Mouse (Mus musculus) heart, embryonic 15.5 days (tissue): ENCODE data around the gene Bcat2. TPM values are rescaled to one million over a fixed set of nuclear protein-coding genes. Genes with fewer than 3 reads are reported as not detected.

Experiments used
- ATAC-seq: fragments of 200-750 bp; cut with Nextera tagmentation; replicated peaks from 2 replicates; pipeline ENCODE4 v1.8.0; 2017; ENCODE audit warnings: low read depth, moderate TSS enrichment; ENCODE audit not compliant: insufficient number of reproducible peaks, insufficient read depth, low FRiP score
- H3K27ac ChIP-seq: fragments of 300-500 bp; sonication (generic); 2 replicates; pipeline ENCODE4 v1.5.1; 2015; ENCODE audit warnings: mild to moderate bottlenecking, inconsistent platforms
- H3K27me3 ChIP-seq: fragments of 300-500 bp; sonication (generic); 2 replicates; pipeline ENCODE4 v1.6.1; 2015; ENCODE audit warnings: inconsistent platforms
- H3K36me3 ChIP-seq: fragments of 300-500 bp; sonication (generic); 2 replicates; pipeline ENCODE4 v1.6.1; 2015; ENCODE audit warnings: mild to moderate bottlenecking, inconsistent platforms
- H3K4me1 ChIP-seq: fragments of 300-500 bp; sonication (generic); replicated peaks from 2 replicates; pipeline ENCODE4 v1.6.1; 2015; ENCODE audit warnings: inconsistent platforms
- H3K4me2 ChIP-seq: fragments of 300-500 bp; sonication (generic); 2 replicates; pipeline ENCODE4 v1.6.1; 2015; ENCODE audit warnings: inconsistent platforms, mild to moderate bottlenecking, moderate library complexity
- H3K4me3 ChIP-seq: fragments of 300-500 bp; sonication (generic); 2 replicates; pipeline ENCODE4 v1.5.1; 2015; ENCODE audit warnings: mild to moderate bottlenecking, inconsistent platforms
- H3K9ac ChIP-seq: fragments of 300-500 bp; sonication (generic); 2 replicates; pipeline ENCODE4 v1.6.1; 2015; ENCODE audit warnings: mild to moderate bottlenecking, inconsistent platforms
- H3K9me3 ChIP-seq: fragments of 300-500 bp; sonication (generic); replicated peaks from 2 replicates; pipeline ENCODE4 v1.6.1; 2016; ENCODE audit warnings: inconsistent platforms
- WGBS: fragments of 180-500 bp; shearing (Covaris S2); methylation state at CpG from one replicate; pipeline ENCODE4 v1.1.7; 2015; ENCODE audit warnings: mixed read lengths; 5-methylcytosine and 5-hydroxymethylcytosine counted together
- polyA plus RNA-seq: library from polyadenylated mRNA; unstranded; fragments of >200 nt; fragmentation: Nextera tagmentation; extraction: Ambion mirVana; gene quantifications from 2 replicates; pipeline ENCODE4 v1.2.1, GENCODE M21; 2015

Gene Bcat2
- polyA plus RNA-seq, 1 experiment from 2014 or later, result 79.4 TPM

GRCm38 (mm10) chr7:45591880-45592279 is 21.9 kb downstream of the Bcat2 start:
- Histone ChIP-seq H3K4me2 (no peak overlapping the region), H3K27ac (no peak overlapping the region), H3K4me1 (peaks cover 3% of the 10 kb centered on the region), H3K36me3 (0 out of 2 replicates have a peak, but pooled peaks cover 4% of the 10 kb centered on the region), H3K9ac (no peak overlapping the region), H3K27me3 (no peaks in the 10 kb centered on the region), H3K9me3 (no peaks in the 10 kb centered on the region), H3K4me3 (no peak overlapping the region)
- no peak for ATAC-seq
- 71% methylated on average over 7 of the region's 7 CpGs for WGBS

- Histone ChIP-seq H3K9ac (no peak overlapping the region), H3K4me1 (peaks cover 3% of the 10 kb centered on the region), H3K9me3 (no peaks in the 10 kb centered on the region), H3K27me3 (no peaks in the 10 kb centered on the region), H3K4me2 (no peak overlapping the region), H3K27ac (no peak overlapping the region), H3K36me3 (no peaks in the 10 kb centered on the region), H3K4me3 (no peak overlapping the region)
- no peak for ATAC-seq
- 16% methylated on average over 10 of the region's 10 CpGs for WGBS
These were observed 23.3 kb downstream of the Bcat2 start for GRCm38 (mm10) chr7:45593118-45593815.

GRCm38 (mm10) chr7:45595176-45595575 is 25.2 kb downstream of the Bcat2 start:
- Histone ChIP-seq H3K9me3 (no peaks in the 10 kb centered on the region), H3K4me2 (no peak overlapping the region), H3K27me3 (no peaks in the 10 kb centered on the region), H3K4me1 (peaks cover 5% of the 10 kb centered on the region), H3K4me3 (no peak overlapping the region), H3K36me3 (no peaks in the 10 kb centered on the region), H3K27ac (no peak overlapping the region), H3K9ac (no peak overlapping the region)
- 79% methylated on average over 4 of the region's 4 CpGs for WGBS
- no peak for ATAC-seq

DNA sequence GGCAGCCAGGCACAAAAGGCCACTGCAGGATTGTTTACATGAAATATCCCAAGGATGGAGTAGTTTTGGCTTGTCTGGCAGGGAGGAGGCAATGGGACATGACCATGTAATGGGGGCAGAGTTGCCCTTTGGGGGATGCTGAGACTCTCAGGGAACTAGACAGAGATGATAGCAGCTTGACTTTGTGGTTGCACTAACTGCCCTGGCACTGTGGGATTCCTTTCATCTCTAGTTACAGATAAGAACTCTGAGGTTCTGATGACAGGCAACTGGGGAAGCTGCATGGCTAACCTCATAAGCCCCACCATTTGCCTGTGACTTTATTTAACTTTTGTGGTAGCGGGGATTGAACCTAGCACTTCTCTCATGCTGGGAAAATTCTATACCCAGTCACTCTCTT is 26.2 kb downstream of the Bcat2 start:
- H3K4me1 ChIP-seq, result peaks cover 5% of the 10 kb centered on the region
- H3K4me2 ChIP-seq, result no peak overlapping the region
- no peaks in the 10 kb centered on the region for H3K36me3 ChIP-seq
- no peaks in the 10 kb centered on the region for H3K27me3 ChIP-seq
- no peak overlapping the region for H3K27ac ChIP-seq
- H3K4me3 ChIP-seq, result no peak overlapping the region
- 48% methylated on average over 1 of the region's 1 CpGs for WGBS
- no peaks in the 10 kb centered on the region for H3K9me3 ChIP-seq
- no peak overlapping the region for H3K9ac ChIP-seq
- no peak for ATAC-seq

DNA sequence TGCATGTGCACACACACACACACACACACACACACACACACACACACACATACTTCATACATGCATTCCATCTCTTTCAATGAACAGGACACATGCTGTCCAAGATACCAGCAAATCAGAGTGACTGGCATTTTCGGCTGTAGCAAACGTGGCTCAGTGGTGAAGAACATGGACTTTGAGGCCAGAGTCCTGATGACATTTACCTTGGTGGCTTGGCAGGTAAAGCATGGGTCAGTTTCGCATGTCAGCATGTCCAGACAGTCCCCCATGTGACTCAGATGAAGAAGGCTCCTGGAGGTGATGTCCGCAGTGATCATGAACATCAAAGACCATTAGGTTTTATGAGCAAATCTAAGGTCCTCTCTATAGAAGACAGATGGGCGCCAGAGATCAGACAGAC is 27.1 kb downstream of the Bcat2 start:
- WGBS, result 83% methylated on average over 5 of the region's 5 CpGs
- ATAC-seq, result no peak

DNA sequence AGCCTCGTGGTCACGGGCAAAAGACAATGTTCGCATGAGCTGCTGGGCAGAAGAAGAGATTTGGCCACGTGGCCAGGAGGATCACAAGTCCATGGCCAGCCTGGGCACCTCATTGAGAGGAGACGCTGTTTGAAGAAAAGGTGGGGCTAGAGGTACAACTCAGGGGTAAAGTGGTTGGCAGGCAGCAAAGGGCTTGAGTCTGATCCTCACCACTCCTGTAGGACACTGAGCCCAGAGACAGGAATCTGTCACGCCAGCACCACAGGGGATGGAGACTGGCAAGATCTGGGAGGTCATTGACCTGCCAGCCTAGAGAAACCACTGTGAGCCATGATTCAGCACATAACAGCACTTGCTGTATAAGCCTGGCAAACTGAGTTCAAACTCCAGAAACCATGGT is 27.6 kb downstream of the Bcat2 start:
- Histone ChIP-seq H3K27ac (no peak overlapping the region), H3K9ac (no peak overlapping the region), H3K36me3 (no peaks in the 10 kb centered on the region), H3K4me2 (no peak overlapping the region), H3K9me3 (no peaks in the 10 kb centered on the region), H3K4me1 (peaks cover 5% of the 10 kb centered on the region), H3K4me3 (no peak overlapping the region), H3K27me3 (no peaks in the 10 kb centered on the region)
- 89% methylated on average over 6 of the region's 6 CpGs for WGBS
- ATAC-seq, result no peak

More for the DNA sequence above, 27.1 kb downstream of the Bcat2 start:
- Histone ChIP-seq H3K36me3 (no peaks in the 10 kb centered on the region), H3K4me3 (no peak overlapping the region), H3K4me2 (no peak overlapping the region), H3K27me3 (no peaks in the 10 kb centered on the region), H3K4me1 (peaks cover 5% of the 10 kb centered on the region), H3K9me3 (no peaks in the 10 kb centered on the region), H3K9ac (no peak overlapping the region), H3K27ac (no peak overlapping the region)

DNA sequence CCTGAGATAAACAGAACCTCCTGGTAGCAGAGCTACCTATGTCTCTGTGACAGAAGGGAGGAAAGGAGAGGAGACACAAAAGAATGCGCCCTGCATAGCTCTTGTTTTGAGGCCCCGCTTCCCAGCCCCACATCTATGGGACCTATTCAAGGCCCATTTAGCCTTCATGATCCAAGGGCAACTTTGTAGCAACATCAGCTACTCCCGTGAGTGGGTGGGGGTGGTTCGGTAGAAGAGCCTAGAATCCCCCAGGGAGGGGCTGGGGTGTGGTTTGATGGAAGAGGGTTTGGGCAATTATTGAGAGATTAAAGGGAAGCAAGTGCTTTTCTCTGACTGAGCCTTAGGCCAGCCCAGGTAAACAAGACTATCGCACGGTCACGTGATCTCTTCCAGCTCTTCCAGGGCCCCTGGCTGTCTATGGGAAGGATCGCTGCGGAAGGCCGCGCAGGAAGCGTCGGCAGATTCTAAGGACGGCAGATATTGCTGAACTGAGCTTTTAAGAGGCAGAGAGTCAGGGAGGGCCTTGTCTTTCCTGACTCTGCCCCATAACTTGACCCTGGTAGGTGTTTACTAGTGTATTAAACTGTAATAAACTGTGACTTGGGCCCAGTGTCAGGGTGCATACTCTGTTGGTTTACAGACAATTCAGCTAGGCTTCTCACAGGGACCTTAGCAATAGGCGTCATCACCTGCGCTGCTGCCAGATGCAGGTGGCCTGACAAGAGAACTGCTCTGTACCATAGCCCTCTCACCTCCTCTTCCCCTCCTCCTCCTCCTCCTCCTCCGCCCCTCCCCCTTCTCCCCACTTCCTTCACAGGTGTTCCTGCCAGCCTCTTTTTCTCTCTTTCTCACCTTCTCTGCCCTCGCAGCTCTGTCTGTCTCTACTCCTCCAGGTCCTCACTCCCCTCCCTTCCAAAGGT is 29.3 kb downstream of the Bcat2 start:
- no peaks in the 10 kb centered on the region for H3K9me3 ChIP-seq
- H3K4me2 ChIP-seq, result no peak overlapping the region
- no peaks in the 10 kb centered on the region for H3K36me3 ChIP-seq
- H3K4me3 ChIP-seq, result no peak overlapping the region
- H3K27ac ChIP-seq, result no peak overlapping the region
- ATAC-seq, result no peak
- H3K4me1 ChIP-seq, result peaks cover 5% of the 10 kb centered on the region
- no peaks in the 10 kb centered on the region for H3K27me3 ChIP-seq
- 37% methylated on average over 18 of the region's 18 CpGs for WGBS
- H3K9ac ChIP-seq, result 0 out of 2 replicates have a peak overlapping the region, but pooled peaks have one; percentile 5

DNA sequence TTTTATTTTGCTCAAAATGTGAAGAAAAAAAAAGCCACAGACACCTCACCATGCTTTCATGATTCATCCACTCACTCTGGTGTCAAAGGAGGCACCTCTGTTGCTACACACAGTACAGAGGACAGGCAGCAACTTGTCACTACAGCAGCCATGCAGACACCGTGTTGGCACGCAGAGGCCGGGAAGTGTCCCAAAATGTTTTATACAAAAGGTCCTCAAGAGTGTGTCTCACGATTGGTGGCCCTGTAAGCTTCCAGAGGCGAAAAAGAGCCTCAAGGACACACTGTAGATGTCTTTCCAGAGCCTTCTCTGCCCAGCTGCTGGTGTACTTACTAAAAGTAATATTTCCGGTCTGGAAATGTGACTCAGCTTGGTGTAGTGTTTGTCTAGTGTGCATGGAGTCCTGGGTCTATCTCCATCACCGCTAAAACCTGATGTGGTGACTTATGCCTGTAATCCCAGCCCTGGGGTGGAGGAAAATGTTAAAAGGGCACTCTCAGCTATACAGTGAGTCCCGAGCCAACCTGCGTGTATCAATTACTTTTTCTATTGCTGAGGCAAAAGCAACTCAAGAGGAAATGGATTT is 35.8 kb downstream of the Bcat2 start:
- ATAC-seq, result no peak

GRCm38 (mm10) chr7:45609511-45609910 is 39.6 kb downstream of the Bcat2 start:
- H3K9me3 ChIP-seq, result no peaks in the 10 kb centered on the region
- no peak overlapping the region for H3K4me2 ChIP-seq
- 59% methylated on average over 1 of the region's 1 CpGs for WGBS
- H3K27ac ChIP-seq, result no peak overlapping the region
- no peaks in the 10 kb centered on the region for H3K27me3 ChIP-seq
- H3K4me3 ChIP-seq, result no peak overlapping the region
- H3K9ac ChIP-seq, result no peak overlapping the region
- 0 out of 2 replicates have a peak, but pooled peaks cover under 1% of the 10 kb centered on the region for H3K4me1 ChIP-seq
- ATAC-seq, result no peak
- H3K36me3 ChIP-seq, result no peaks in the 10 kb centered on the region

More for the DNA sequence above, 35.8 kb downstream of the Bcat2 start:
- Histone ChIP-seq H3K4me1 (no peaks in the 10 kb centered on the region), H3K4me3 (no peak overlapping the region), H3K36me3 (no peaks in the 10 kb centered on the region), H3K4me2 (no peak overlapping the region), H3K27ac (no peak overlapping the region), H3K9ac (no peak overlapping the region), H3K9me3 (no peaks in the 10 kb centered on the region), H3K27me3 (no peaks in the 10 kb centered on the region)
- WGBS, result 69% methylated on average over 9 of the region's 9 CpGs

GRCm38 (mm10) chr7:45616277-45616676 is 46.3 kb downstream of the Bcat2 start:
- Histone ChIP-seq H3K4me1 (peaks cover 12% of the 10 kb centered on the region), H3K9me3 (no peaks in the 10 kb centered on the region), H3K36me3 (no peaks in the 10 kb centered on the region), H3K27me3 (peaks cover 49% of the 10 kb centered on the region), H3K4me3 (no peak overlapping the region), H3K27ac (no peak overlapping the region), H3K4me2 (no peak overlapping the region), H3K9ac (no peak overlapping the region)
- WGBS, result 24% methylated on average over 6 of the region's 6 CpGs
- no peak for ATAC-seq

- no peak for ATAC-seq
- Histone ChIP-seq H3K27me3 (peaks cover 49% of the 10 kb centered on the region), H3K27ac (no peak within 1 kb of the TSS; the same call in 1 of the 2 replicates), H3K9ac (no peak within 1 kb of the TSS), H3K4me2 (peak within 1 kb of the TSS; percentile 33; the same call in 1 of the 2 replicates), H3K9me3 (no peaks in the 10 kb centered on the region), H3K4me3 (peak within 1 kb of the TSS; percentile 15; the same call in 1 of the 2 replicates), H3K4me1 (peaks cover 12% of the 10 kb centered on the region), H3K36me3 (no peaks in the 10 kb centered on the region)
- WGBS, result 12% methylated on average over 31 of the region's 31 CpGs
These were observed 47.2 kb downstream of the Bcat2 start, which contains the start of gene Fut1 for GRCm38 (mm10) chr7:45617042-45617695. TSS of gene Fut1 (plus strand) at chr7:45617289.
